Mouse (Mus musculus) liver, postnatal 0 days (tissue): Measurements from ENCODE around the gene Tmem35b.

Experiments
- CTCF ChIP-seq: sonication (generic); IDR thresholded peaks from 2 replicates; pipeline ENCODE4 v1.5.1; 2016; ENCODE audit warnings: antibody characterized with exemption, low read depth
- EP300 ChIP-seq: IDR thresholded peaks from 2 replicates; pipeline ENCODE4 v1.6.1; 2016; ENCODE audit warnings: antibody characterized with exemption, low read depth, mild to moderate bottlenecking

DNA sequence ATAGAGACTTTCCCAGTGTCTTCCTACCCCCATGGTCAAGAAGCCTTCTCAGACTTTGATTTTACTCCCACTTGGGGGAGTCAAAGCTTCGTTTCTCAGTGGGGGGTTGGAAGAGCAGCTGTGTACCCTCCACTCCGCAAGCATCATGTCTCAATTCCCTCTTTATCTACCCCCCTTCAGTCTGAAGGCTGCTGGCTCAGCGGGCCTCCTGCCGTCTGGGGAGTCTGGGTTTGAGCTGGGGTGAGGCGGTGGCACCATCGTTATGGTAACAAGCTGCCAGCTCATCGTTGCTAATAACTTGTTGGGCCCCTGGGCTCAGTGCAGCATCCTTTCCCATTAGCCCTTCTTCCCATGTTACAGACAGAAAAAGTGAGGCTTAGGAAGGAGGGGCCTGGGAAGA, 48.6 kb downstream of the Tmem35b start:
- TF ChIP-seq CTCF, result no peak
- no peak for TF ChIP-seq EP300
